Mouse (Mus musculus) cerebellum, adult 11 months (tissue): ENCODE results near the gene 4933402N22Rik.
"Not testable (repeated sequence)": the region's sequence is repeated elsewhere in the genome, so short reads cannot be mapped to it uniquely, and the experiment has no call there.

Source experiments
- DNase-seq: peaks from one replicate; pipeline ENCODE4 v3.0.0; 2022

4933402N22Rik gene

GRCm38 (mm10) chr5:11917743-11918142 lies at the start of gene 4933402N22Rik:
Gene 4933402N22Rik (plus strand): TSS chr5:11918043.
- DNase-seq: not testable (repeated sequence)

- DNase-seq: not testable (repeated sequence)
Measured at GRCm38 (mm10) chr5:11923790-11924189, 5.9 kb downstream of the 4933402N22Rik start.
